Mouse (Mus musculus) ES-Bruce4 (cell line): ENCODE data around the gene Tctn1.

Source experiments
- CTCF ChIP-seq: IDR thresholded peaks from one replicate; pipeline ENCODE4 v1.8.1; 2011; ENCODE audit warnings: low read depth, low read length
- EP300 ChIP-seq: IDR thresholded peaks from 2 replicates; pipeline ENCODE4 v1.6.1; 2011; ENCODE audit warnings: low read depth, low read length; ENCODE audit not compliant: insufficient read depth

- TF ChIP-seq EP300 (no peak), CTCF (no peak)
These were observed 38.8 kb upstream of the Tctn1 start for GRCm38 (mm10) chr5:122302810-122303745.
